10 mouse cellular contexts compared by ENCODE assay signal in genomic region chr6:127122221-127122806, GRCm38 (mm10). TPM values are rescaled to one million over a fixed set of nuclear protein-coding genes. Genes with fewer than 3 reads are reported as not detected.
DNase-seq lines count a peak whose midpoint lies in the region; ATAC-seq and TF ChIP-seq lines count a peak whose summit lies in the region.
"Had no signal": no experiment of that assay in that cellular context is flagged by ENCODE, and none has a peak within 500 bp of the region (broad histone marks: within the 10 kb centered on the region; RNA-seq: fewer than 3 reads in every experiment).

No protein-coding gene starts in this region.

- ATAC-seq in heart, postnatal 0 days (ENCODE audit: insufficient read depth, low read depth), result peak; percentile 57; the same call in 1 of the 2 replicates
- peak; percentile 57; the same call in 1 of the 2 replicates for ATAC-seq in stomach, embryonic 16.5 days (ENCODE audit: insufficient read depth, low FRiP score)

- TF ChIP-seq CTCF in heart, postnatal 0 days (IDR thresholded peaks at IDR 0.05; ENCODE audit: low read depth), result peak; percentile 86

- TF ChIP-seq EP300 in heart, postnatal 0 days (IDR thresholded peaks at IDR 0.05; ENCODE audit: low read depth), result no peak

- no peak overlapping the region for H3K9ac ChIP-seq in heart, postnatal 0 days (replicated peaks; ENCODE audit: low read depth, low read length)
- no peak overlapping the region for H3K9ac ChIP-seq in stomach, embryonic 16.5 days (ENCODE audit: low read length)

- H3K27ac ChIP-seq in heart, postnatal 0 days (ENCODE audit: low read depth), result no peak overlapping the region
- H3K27ac ChIP-seq in heart, embryonic 10.5 days, result no peak overlapping the region
- H3K27ac ChIP-seq in stomach, embryonic 16.5 days (ENCODE audit: low read length), result no peak overlapping the region

- DNase-seq in heart, postnatal 0 days (ENCODE audit: low spot score), result peak; percentile 19
- no peak for DNase-seq in heart, embryonic 10.5 days (ENCODE audit: low spot score)
- DNase-seq in ovary, adult 18-20 months (ENCODE audit: low spot score), result peak; percentile 14
- no peak for DNase-seq in ovary, postnatal 10 days (ENCODE audit: low spot score)
- peak; percentile 73 for DNase-seq in adrenal gland, postnatal 14 days
- DNase-seq in cerebellum, adult 11-12 months, result no peak
- no peak for DNase-seq in thymus, postnatal 14 days

- H3K4me3 ChIP-seq in heart, postnatal 0 days (ENCODE audit: low read depth, low read length), result no peak overlapping the region
- no peak overlapping the region for H3K4me3 ChIP-seq in heart, embryonic 10.5 days
- H3K4me3 ChIP-seq in stomach, embryonic 16.5 days (replicated peaks; ENCODE audit: low read length), result no peak overlapping the region

- H3K27me3 ChIP-seq in heart, postnatal 0 days (ENCODE audit: control insufficient read depth, insufficient read depth, low read length), result no peaks in the 10 kb centered on the region
- H3K27me3 ChIP-seq in heart, embryonic 10.5 days (ENCODE audit: insufficient read depth, poor library complexity, severe bottlenecking), result no peaks in the 10 kb centered on the region; the same call in 1 of the 2 replicates
- H3K27me3 ChIP-seq in stomach, embryonic 16.5 days (ENCODE audit: control insufficient read depth, insufficient read depth, low read length), result no peaks in the 10 kb centered on the region

- H3K4me1 ChIP-seq in heart, postnatal 0 days (ENCODE audit: control insufficient read depth, insufficient read depth), result no peaks in the 10 kb centered on the region
- no peaks in the 10 kb centered on the region for H3K4me1 ChIP-seq in heart, embryonic 10.5 days
- H3K4me1 ChIP-seq in stomach, embryonic 16.5 days (ENCODE audit: control insufficient read depth, insufficient read depth, low read length), result no peaks in the 10 kb centered on the region

- no peaks in the 10 kb centered on the region for H3K9me3 ChIP-seq in heart, postnatal 0 days (replicated peaks; ENCODE audit: control insufficient read depth, low read length)
- no peaks in the 10 kb centered on the region for H3K9me3 ChIP-seq in heart, embryonic 10.5 days
- no peaks in the 10 kb centered on the region for H3K9me3 ChIP-seq in stomach, embryonic 16.5 days (replicated peaks; ENCODE audit: control insufficient read depth, low read length)

- no peak overlapping the region for H3K4me2 ChIP-seq in heart, postnatal 0 days (ENCODE audit: low read depth, low read length)
- H3K4me2 ChIP-seq in stomach, embryonic 16.5 days (ENCODE audit: low read depth, low read length), result no peak overlapping the region

- H3K36me3 ChIP-seq in heart, postnatal 0 days (replicated peaks; ENCODE audit: control insufficient read depth, insufficient read depth, low read length), result peaks cover 14% of the 10 kb centered on the region
- peaks cover 15% of the 10 kb centered on the region for H3K36me3 ChIP-seq in heart, embryonic 10.5 days
- H3K36me3 ChIP-seq in stomach, embryonic 16.5 days (ENCODE audit: control insufficient read depth, insufficient read depth, low read length), result 0 out of 2 replicates have a peak, but pooled peaks cover 5% of the 10 kb centered on the region

- 68% methylated on average over 4 of the region's 4 CpGs for WGBS in heart, postnatal 0 days
- WGBS in heart, embryonic 10.5 days, result 77% methylated on average over 4 of the region's 4 CpGs
- 66% methylated on average over 4 of the region's 4 CpGs for WGBS in stomach, embryonic 16.5 days

RNA-seq across cellular contexts. Expression of gene Tigar, which starts 13.0 kb away (rescaled TPM):
- 9.0 and 21.1 TPM in 2 replicates for total RNA-seq in heart, postnatal 0 days (2014; rRNA removed; ENCODE audit: low replicate concordance)
- polyA plus RNA-seq in heart, postnatal 0 days (2015; fragmentation: Nextera tagmentation; extraction: Ambion mirVana), result 14.4 and 15.6 TPM in 2 replicates
- polyA plus RNA-seq in heart, embryonic 10.5 days (2016; fragmentation: Nextera tagmentation; extraction: Ambion mirVana), result 9.0 and 12.6 TPM in 2 replicates
- 15.4 and 18.3 TPM in 2 replicates for total RNA-seq in adrenal gland, postnatal 14 days (2021)
- 4.6 and 5.0 TPM in 2 replicates for polyA plus RNA-seq in stomach, embryonic 16.5 days (2015; fragmentation: Nextera tagmentation; extraction: Ambion mirVana)

RNA-seq across cellular contexts. Expression of gene Ccnd2, which starts 29.7 kb away (rescaled TPM):
- 31.1 and 34.5 TPM in 2 replicates for total RNA-seq in heart, postnatal 0 days (2014; rRNA removed; ENCODE audit: low replicate concordance)
- 383 and 392 TPM in 2 replicates for polyA plus RNA-seq in heart, postnatal 0 days (2015; fragmentation: Nextera tagmentation; extraction: Ambion mirVana)
- 914 and 924 TPM in 2 replicates for polyA plus RNA-seq in heart, embryonic 10.5 days (2016; fragmentation: Nextera tagmentation; extraction: Ambion mirVana)
- total RNA-seq in adrenal gland, postnatal 14 days (2021), result 206 and 209 TPM in 2 replicates
- 932 and 1,032 TPM in 2 replicates for polyA plus RNA-seq in stomach, embryonic 16.5 days (2015; fragmentation: Nextera tagmentation; extraction: Ambion mirVana)

RNA-seq across cellular contexts. Expression of gene Fgf23, which starts 49.6 kb away (rescaled TPM):
- total RNA-seq in heart, postnatal 0 days (2014; rRNA removed; ENCODE audit: low replicate concordance), result 1.1 TPM in 1 of 2 replicates, not detected in the other
- 0.05 TPM in 1 of 2 replicates, not detected in the other for polyA plus RNA-seq in heart, postnatal 0 days (2015; fragmentation: Nextera tagmentation; extraction: Ambion mirVana)
- 0.11 and 0.46 TPM in 2 replicates for polyA plus RNA-seq in heart, embryonic 10.5 days (2016; fragmentation: Nextera tagmentation; extraction: Ambion mirVana)
- not detected in 2 replicates for total RNA-seq in adrenal gland, postnatal 14 days (2021)
- polyA plus RNA-seq in stomach, embryonic 16.5 days (2015; fragmentation: Nextera tagmentation; extraction: Ambion mirVana), result not detected in 2 replicates
- total RNA-seq: hematopoietic stem cell, adult 5-6 weeks had no signal
- polyA plus RNA-seq: spleen, adult 2 months had no signal

Comparison
In these comparisons a context has a peak if more than half of its experiments do, and no peak if none do; other contexts are left out.
1. DNase-seq: peak in heart, postnatal 0 days (single experiment), ovary, adult 18-20 months (single experiment) and adrenal gland, postnatal 14 days (single experiment); none in heart, embryonic 10.5 days (single experiment), ovary, postnatal 10 days (single experiment), cerebellum, adult 11-12 months (single experiment) and thymus, postnatal 14 days (single experiment).